Mouse (Mus musculus) colon, adult 2 months (tissue): ENCODE measurements around the gene Olfr239. TPM values are rescaled to one million over a fixed set of nuclear protein-coding genes. Genes with fewer than 3 reads are reported as not detected.

ENCODE experiments used
- polyA plus RNA-seq: library from polyadenylated mRNA; depleted of rRNA; stranded (reverse); fragments of >200 nt; gene quantifications from 2 replicates; pipeline ENCODE4 v1.2.3, GENCODE M21; 2012; rRNA removed

Gene Olfr239
- polyA plus RNA-seq = not detected in 2 replicates

DNA sequence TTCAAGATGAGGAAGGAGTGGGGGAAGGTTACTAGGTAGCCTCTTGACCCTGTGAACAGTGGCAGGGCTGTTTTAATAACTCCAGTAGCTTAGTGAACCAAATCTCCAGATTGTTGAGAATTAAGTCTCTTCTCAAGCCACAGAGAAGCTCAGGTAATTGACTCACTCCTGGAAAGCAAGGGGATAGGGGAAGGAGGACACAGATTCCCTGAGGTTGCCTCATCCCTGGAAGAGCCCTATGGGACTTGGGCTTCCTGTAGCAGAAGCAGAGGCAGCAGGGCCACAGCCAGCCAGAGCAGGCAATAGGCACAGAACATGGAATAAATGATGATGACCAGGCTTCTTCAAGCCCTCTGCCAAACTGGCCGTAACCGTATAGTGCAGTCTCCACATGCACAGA, at the start of gene Olfr239:
Olfr239 (plus strand) TSS at position 301 of the 400 bp plus-strand sequence.

DNA sequence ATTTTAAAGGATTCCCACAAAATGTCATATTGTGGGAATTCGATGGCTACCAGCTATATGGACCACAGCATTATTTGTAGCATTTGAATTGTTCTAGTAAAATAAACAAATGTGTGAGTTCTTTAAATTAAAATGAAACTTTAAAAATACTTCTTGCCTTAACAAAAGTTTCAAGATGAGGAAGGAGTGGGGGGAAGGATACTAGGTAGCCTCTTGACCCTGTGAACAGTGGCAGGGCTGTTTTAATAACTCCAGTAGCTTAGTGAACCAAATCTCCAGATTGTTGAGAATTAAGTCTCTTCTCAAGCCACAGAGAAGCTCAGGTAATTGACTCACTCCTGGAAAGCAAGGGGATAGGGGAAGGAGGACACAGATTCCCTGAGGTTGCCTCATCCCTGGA, 23.0 kb upstream of the Olfr239 start, which contains the start of gene Olfr55:
Olfr55 (plus strand) TSS at position 301 of the 400 bp plus-strand sequence.

GRCm38 (mm10) chr17:33221590-33221989, 30.5 kb downstream of the Olfr239 start, which contains the start of gene Olfr1564:
Gene Olfr1564 (minus strand): TSS chr17:33221690.

Other genes with a start within 250 kb of the Olfr239 start
- gene Cyp4f13, start 243.9 kb upstream of the Olfr239 start, polyA plus RNA-seq = 79.1 and 79.8 TPM in 2 replicates
- 0.22 and 0.41 TPM in 2 replicates for gene Zfp472, start 225.5 kb upstream of the Olfr239 start, polyA plus RNA-seq
- 1.2 and 1.3 TPM in 2 replicates for gene Zfp952, start 198.2 kb upstream of the Olfr239 start, polyA plus RNA-seq
- gene Zfp763, start 157.9 kb upstream of the Olfr239 start, polyA plus RNA-seq = 0.13 and 0.16 TPM in 2 replicates
- gene 4921501E09Rik, start 123.2 kb upstream of the Olfr239 start, polyA plus RNA-seq = not detected in 2 replicates
- 0.87 and 1.1 TPM in 2 replicates for gene Zfp563, start 102.0 kb upstream of the Olfr239 start, polyA plus RNA-seq
- not detected in 2 replicates for gene Morc2b, start 51.6 kb upstream of the Olfr239 start, polyA plus RNA-seq
- not detected in 2 replicates for gene Olfr55, start 22.9 kb upstream of the Olfr239 start, polyA plus RNA-seq
- gene Olfr1564, start 30.4 kb downstream of the Olfr239 start, polyA plus RNA-seq = not detected in 2 replicates
- gene Zfp955a, start 63.8 kb downstream of the Olfr239 start, polyA plus RNA-seq = 0.31 and 0.44 TPM in 2 replicates
- not detected in 2 replicates for gene Olfr63, start 73.4 kb downstream of the Olfr239 start, polyA plus RNA-seq
- 0.80 and 0.95 TPM in 2 replicates for gene Zfp955b, start 98.2 kb downstream of the Olfr239 start, polyA plus RNA-seq
- gene Zfp81, start 167.6 kb downstream of the Olfr239 start, polyA plus RNA-seq = 0.41 and 0.93 TPM in 2 replicates
- 0.78 and 0.81 TPM in 2 replicates for gene Zfp101, start 203.3 kb downstream of the Olfr239 start, polyA plus RNA-seq
- 0.08 and 0.31 TPM in 2 replicates for gene Actl9, start 241.6 kb downstream of the Olfr239 start, polyA plus RNA-seq